8 mouse cellular contexts compared by ENCODE assay signal in the genomic region with DNA sequence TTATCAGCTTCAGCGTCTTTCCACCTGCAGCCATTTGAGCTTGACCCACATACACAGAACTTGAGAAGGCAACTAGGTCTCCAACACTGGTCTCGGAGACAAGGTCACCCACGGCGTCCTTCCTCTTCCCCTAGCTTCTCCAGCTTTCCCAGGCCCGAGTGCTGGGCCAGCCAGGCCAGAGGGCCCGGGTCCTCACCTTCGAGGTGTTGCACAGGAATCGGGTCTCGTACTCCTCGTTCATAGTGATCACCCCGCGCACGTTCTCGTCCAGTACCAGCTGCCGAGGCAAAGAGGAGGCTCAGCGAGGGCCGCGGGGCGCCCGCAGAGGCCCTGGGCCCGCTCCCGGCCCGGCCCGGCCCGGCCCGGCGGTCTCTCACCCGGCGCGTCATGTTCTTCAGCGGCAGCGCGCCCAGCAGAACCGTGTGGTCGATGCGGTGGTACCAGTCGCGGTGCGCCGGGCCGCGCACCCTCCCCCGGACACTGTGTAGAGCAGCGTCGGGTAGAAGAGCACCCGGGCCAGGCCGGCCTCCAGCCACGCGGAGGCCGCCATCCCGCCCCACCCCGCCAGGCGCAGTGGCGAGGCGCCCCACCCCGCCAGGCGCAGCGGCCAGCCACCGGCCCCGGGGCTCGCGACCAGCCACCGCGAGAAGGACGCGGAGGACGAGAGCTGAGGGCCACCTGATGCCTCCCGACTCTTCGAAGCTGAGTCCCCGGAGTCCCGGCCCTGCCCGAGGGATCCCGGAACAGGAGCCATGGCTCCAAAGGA. TPM values are rescaled to one million over a fixed set of nuclear protein-coding genes. Genes with fewer than 3 reads are reported as not detected.
DNase-seq lines count a peak whose midpoint lies in the region; ATAC-seq and TF ChIP-seq lines count a peak whose summit lies in the region.

No protein-coding gene starts in this region.

- WGBS in embryonic facial prominence, embryonic 15.5 days, result under 1% methylated on average over 73 of the region's 73 CpGs
- under 1% methylated on average over 71 of the region's 73 CpGs for WGBS in heart, embryonic 10.5 days
- WGBS in kidney, embryonic 14.5 days, result under 1% methylated on average over 57 of the region's 73 CpGs
- under 1% methylated on average over 69 of the region's 73 CpGs for WGBS in liver, embryonic 15.5 days (ENCODE audit: insufficient replicate concordance)
- WGBS in stomach, embryonic 16.5 days, result under 1% methylated on average over 73 of the region's 73 CpGs

- peak overlapping the region; percentile 95 for H3K9ac ChIP-seq in embryonic facial prominence, embryonic 15.5 days
- H3K9ac ChIP-seq in kidney, embryonic 14.5 days (ENCODE audit: low read depth, low read length), result peak overlapping the region; percentile 98
- peak overlapping the region; percentile 86 for H3K9ac ChIP-seq in liver, embryonic 15.5 days
- peak overlapping the region; percentile 99 for H3K9ac ChIP-seq in stomach, embryonic 16.5 days (ENCODE audit: low read length)

- peaks cover 34% of the 10 kb centered on the region for H3K36me3 ChIP-seq in C2C12 (ENCODE audit: control insufficient read depth, insufficient read depth)
- peaks cover 15% of the 10 kb centered on the region; the same call in 1 of the 2 replicates for H3K36me3 ChIP-seq in embryonic facial prominence, embryonic 15.5 days
- peaks cover 26% of the 10 kb centered on the region for H3K36me3 ChIP-seq in heart, embryonic 10.5 days
- peaks cover 18% of the 10 kb centered on the region for H3K36me3 ChIP-seq in kidney, embryonic 14.5 days (ENCODE audit: control insufficient read depth, insufficient read depth, low read length)
- peaks cover 21% of the 10 kb centered on the region for H3K36me3 ChIP-seq in liver, embryonic 15.5 days (replicated peaks)
- H3K36me3 ChIP-seq in stomach, embryonic 16.5 days (ENCODE audit: control insufficient read depth, insufficient read depth, low read length), result no peaks in the 10 kb centered on the region

- H3K9me3 ChIP-seq in embryonic facial prominence, embryonic 15.5 days (replicated peaks), result no peaks in the 10 kb centered on the region
- no peaks in the 10 kb centered on the region for H3K9me3 ChIP-seq in heart, embryonic 10.5 days
- no peaks in the 10 kb centered on the region for H3K9me3 ChIP-seq in kidney, embryonic 14.5 days (ENCODE audit: control insufficient read depth, low read length)
- no peaks in the 10 kb centered on the region for H3K9me3 ChIP-seq in liver, embryonic 15.5 days (replicated peaks)
- H3K9me3 ChIP-seq in stomach, embryonic 16.5 days (replicated peaks; ENCODE audit: control insufficient read depth, low read length), result no peaks in the 10 kb centered on the region

- ATAC-seq in embryonic facial prominence, embryonic 15.5 days (ENCODE audit: insufficient number of reproducible peaks, low FRiP score, low TSS enrichment, low read depth), result peak; percentile 81
- ATAC-seq in kidney, embryonic 14.5 days (ENCODE audit: low FRiP score, low TSS enrichment), result peak; percentile 89
- ATAC-seq in liver, embryonic 15.5 days (ENCODE audit: insufficient read depth), result peak; percentile 89
- peak; percentile 85 for ATAC-seq in stomach, embryonic 16.5 days (ENCODE audit: insufficient read depth, low FRiP score)

- TF ChIP-seq POLR2A in bone marrow macrophage, adult 2 months (IDR thresholded peaks at IDR 0.05; ENCODE audit: borderline replicate concordance, low read depth, low read length), result no peak

- H3K4me1 ChIP-seq in bone marrow macrophage, adult 2 months (ENCODE audit: control insufficient read depth, insufficient read depth, low read length), result peaks cover 23% of the 10 kb centered on the region
- peaks cover 18% of the 10 kb centered on the region for H3K4me1 ChIP-seq in embryonic facial prominence, embryonic 15.5 days
- peaks cover 33% of the 10 kb centered on the region for H3K4me1 ChIP-seq in heart, embryonic 10.5 days
- H3K4me1 ChIP-seq in kidney, embryonic 14.5 days (ENCODE audit: control insufficient read depth, insufficient read depth, low read length), result peaks cover 15% of the 10 kb centered on the region
- peaks cover 39% of the 10 kb centered on the region for H3K4me1 ChIP-seq in liver, embryonic 15.5 days (replicated peaks)
- H3K4me1 ChIP-seq in stomach, embryonic 16.5 days (ENCODE audit: control insufficient read depth, insufficient read depth, low read length), result peaks cover 12% of the 10 kb centered on the region

- H3ac ChIP-seq in C2C12 (ENCODE audit: control insufficient read depth, insufficient read length, low read depth), result peak overlapping the region; percentile 92

- peaks cover 51% of the 10 kb centered on the region for H3K79me3 ChIP-seq in C2C12 (ENCODE audit: low read depth)

- H3K79me2 ChIP-seq in C2C12 (ENCODE audit: control insufficient read depth, insufficient read depth), result peaks cover 64% of the 10 kb centered on the region

- no peaks in the 10 kb centered on the region for H3K27me3 ChIP-seq in C2C12 (ENCODE audit: control insufficient read depth, insufficient read depth, insufficient read length)
- no peaks in the 10 kb centered on the region for H3K27me3 ChIP-seq in embryonic facial prominence, embryonic 15.5 days
- no peaks in the 10 kb centered on the region for H3K27me3 ChIP-seq in heart, embryonic 10.5 days (ENCODE audit: insufficient read depth, poor library complexity, severe bottlenecking)
- no peaks in the 10 kb centered on the region for H3K27me3 ChIP-seq in kidney, embryonic 14.5 days (ENCODE audit: control insufficient read depth, insufficient read depth, low read length)
- H3K27me3 ChIP-seq in liver, embryonic 15.5 days, result no peaks in the 10 kb centered on the region
- no peaks in the 10 kb centered on the region for H3K27me3 ChIP-seq in stomach, embryonic 16.5 days (ENCODE audit: control insufficient read depth, insufficient read depth, low read length)

- no peak for TF ChIP-seq CTCF in C2C12 (IDR thresholded peaks at IDR 0.05; ENCODE audit: control insufficient read depth, insufficient read depth, insufficient read length)
- TF ChIP-seq CTCF in bone marrow macrophage, adult 2 months (IDR thresholded peaks at IDR 0.05; ENCODE audit: low read depth, low read length), result no peak

- peak overlapping the region; percentile 61 for H3K27ac ChIP-seq in bone marrow macrophage, adult 2 months (ENCODE audit: insufficient read depth, low read depth, low read length)
- peak overlapping the region; percentile 94 for H3K27ac ChIP-seq in embryonic facial prominence, embryonic 15.5 days (replicated peaks)
- peak overlapping the region; percentile 100 for H3K27ac ChIP-seq in heart, embryonic 10.5 days
- peak overlapping the region; percentile 98 for H3K27ac ChIP-seq in kidney, embryonic 14.5 days (ENCODE audit: low read depth, low read length)
- peak overlapping the region; percentile 91 for H3K27ac ChIP-seq in liver, embryonic 15.5 days (replicated peaks)
- H3K27ac ChIP-seq in stomach, embryonic 16.5 days (ENCODE audit: low read length), result peak overlapping the region; percentile 96

- H3K4me2 ChIP-seq in embryonic facial prominence, embryonic 15.5 days (replicated peaks), result peak overlapping the region; percentile 75
- peak overlapping the region; percentile 87 for H3K4me2 ChIP-seq in kidney, embryonic 14.5 days (replicated peaks; ENCODE audit: low read depth, low read length)
- H3K4me2 ChIP-seq in liver, embryonic 15.5 days, result peak overlapping the region; percentile 98
- peak overlapping the region; percentile 91 for H3K4me2 ChIP-seq in stomach, embryonic 16.5 days (ENCODE audit: low read depth, low read length)

- peak overlapping the region; percentile 63 for H3K4me3 ChIP-seq in C2C12 (ENCODE audit: insufficient read depth, poor library complexity, severe bottlenecking)
- H3K4me3 ChIP-seq in bone marrow macrophage, adult 2 months (ENCODE audit: insufficient read depth, low read length), result peak overlapping the region; percentile 85
- H3K4me3 ChIP-seq in embryonic facial prominence, embryonic 15.5 days (replicated peaks), result peak overlapping the region; percentile 70
- H3K4me3 ChIP-seq in heart, embryonic 10.5 days, result peak overlapping the region; percentile 88
- H3K4me3 ChIP-seq in kidney, embryonic 14.5 days (ENCODE audit: low read length), result peak overlapping the region; percentile 81
- H3K4me3 ChIP-seq in liver, embryonic 15.5 days (replicated peaks), result peak overlapping the region; percentile 70
- peak overlapping the region; percentile 79 for H3K4me3 ChIP-seq in stomach, embryonic 16.5 days (replicated peaks; ENCODE audit: low read length)

- DNase-seq in heart, embryonic 10.5 days (ENCODE audit: low spot score), result peak; percentile 85
- peak; percentile 88 for DNase-seq in neural tube, embryonic 10.5 days (ENCODE audit: extremely low spot score, low spot score)

RNA-seq across cellular contexts. Expression of a gene that starts 12.8 kb away (rescaled TPM):
- 150 TPM for polyA plus RNA-seq in C2C12 (2012; fragmentation: generic; extraction: Trizol)
- polyA plus RNA-seq in bone marrow macrophage, adult 2 months (2012; ENCODE audit: insufficient read depth, insufficient read length, missing spikeins), result 84.0 and 102 TPM in 2 replicates
- polyA plus RNA-seq in embryonic facial prominence, embryonic 15.5 days (2015; fragmentation: Nextera tagmentation; extraction: Ambion mirVana), result 194 and 204 TPM in 2 replicates
- 276 and 329 TPM in 2 replicates for polyA plus RNA-seq in heart, embryonic 10.5 days (2016; fragmentation: Nextera tagmentation; extraction: Ambion mirVana)
- 233 and 251 TPM in 2 replicates for polyA plus RNA-seq in kidney, embryonic 14.5 days (2014; fragmentation: Nextera tagmentation; extraction: Ambion mirVana)
- polyA plus RNA-seq in liver, embryonic 15.5 days (2015; fragmentation: Nextera tagmentation; extraction: Ambion mirVana), result 134 and 136 TPM in 2 replicates
- 221 and 234 TPM in 2 replicates for polyA plus RNA-seq in stomach, embryonic 16.5 days (2015; fragmentation: Nextera tagmentation; extraction: Ambion mirVana)

RNA-seq across cellular contexts. Expression of a gene that starts 12.9 kb away (rescaled TPM):
- 17.3 TPM for polyA plus RNA-seq in C2C12 (2012; fragmentation: generic; extraction: Trizol)
- 16.7 and 24.8 TPM in 2 replicates for polyA plus RNA-seq in bone marrow macrophage, adult 2 months (2012; ENCODE audit: insufficient read depth, insufficient read length, missing spikeins)
- polyA plus RNA-seq in embryonic facial prominence, embryonic 15.5 days (2015; fragmentation: Nextera tagmentation; extraction: Ambion mirVana), result 37.4 and 37.6 TPM in 2 replicates
- 33.2 and 42.2 TPM in 2 replicates for polyA plus RNA-seq in heart, embryonic 10.5 days (2016; fragmentation: Nextera tagmentation; extraction: Ambion mirVana)
- polyA plus RNA-seq in kidney, embryonic 14.5 days (2014; fragmentation: Nextera tagmentation; extraction: Ambion mirVana), result 37.5 and 43.4 TPM in 2 replicates
- 16.1 and 17.6 TPM in 2 replicates for polyA plus RNA-seq in liver, embryonic 15.5 days (2015; fragmentation: Nextera tagmentation; extraction: Ambion mirVana)
- 29.7 and 32.4 TPM in 2 replicates for polyA plus RNA-seq in stomach, embryonic 16.5 days (2015; fragmentation: Nextera tagmentation; extraction: Ambion mirVana)

RNA-seq across cellular contexts. Expression of a gene that starts 22.8 kb away (rescaled TPM):
- 34.8 TPM for polyA plus RNA-seq in C2C12 (2012; fragmentation: generic; extraction: Trizol)
- polyA plus RNA-seq in bone marrow macrophage, adult 2 months (2012; ENCODE audit: insufficient read depth, insufficient read length, missing spikeins), result 48.6 and 59.9 TPM in 2 replicates
- 66.4 and 66.7 TPM in 2 replicates for polyA plus RNA-seq in embryonic facial prominence, embryonic 15.5 days (2015; fragmentation: Nextera tagmentation; extraction: Ambion mirVana)
- polyA plus RNA-seq in heart, embryonic 10.5 days (2016; fragmentation: Nextera tagmentation; extraction: Ambion mirVana), result 128 and 155 TPM in 2 replicates
- polyA plus RNA-seq in kidney, embryonic 14.5 days (2014; fragmentation: Nextera tagmentation; extraction: Ambion mirVana), result 50.9 and 77.6 TPM in 2 replicates
- polyA plus RNA-seq in liver, embryonic 15.5 days (2015; fragmentation: Nextera tagmentation; extraction: Ambion mirVana), result 50.0 and 53.8 TPM in 2 replicates
- polyA plus RNA-seq in stomach, embryonic 16.5 days (2015; fragmentation: Nextera tagmentation; extraction: Ambion mirVana), result 74.3 and 81.5 TPM in 2 replicates

RNA-seq across cellular contexts. Expression of a gene that starts 31.8 kb away (rescaled TPM):
- 0.02 TPM for polyA plus RNA-seq in C2C12 (2012; fragmentation: generic; extraction: Trizol)
- not detected in 2 replicates for polyA plus RNA-seq in bone marrow macrophage, adult 2 months (2012; ENCODE audit: insufficient read depth, insufficient read length, missing spikeins)
- polyA plus RNA-seq in embryonic facial prominence, embryonic 15.5 days (2015; fragmentation: Nextera tagmentation; extraction: Ambion mirVana), result 20.5 and 20.8 TPM in 2 replicates
- 8.6 and 11.1 TPM in 2 replicates for polyA plus RNA-seq in heart, embryonic 10.5 days (2016; fragmentation: Nextera tagmentation; extraction: Ambion mirVana)
- polyA plus RNA-seq in kidney, embryonic 14.5 days (2014; fragmentation: Nextera tagmentation; extraction: Ambion mirVana), result 7.7 and 13.2 TPM in 2 replicates
- polyA plus RNA-seq in liver, embryonic 15.5 days (2015; fragmentation: Nextera tagmentation; extraction: Ambion mirVana), result 1.9 and 2.0 TPM in 2 replicates
- polyA plus RNA-seq in stomach, embryonic 16.5 days (2015; fragmentation: Nextera tagmentation; extraction: Ambion mirVana), result 5.3 and 5.7 TPM in 2 replicates

Comparison
In these comparisons a context has a peak if more than half of its experiments do, and no peak if none do; other contexts are left out.
1. Peak in every context shown above with its lines: DNase-seq, ATAC-seq, H3K4me3 ChIP-seq and H3K27ac ChIP-seq.